In the genomic region with DNA sequence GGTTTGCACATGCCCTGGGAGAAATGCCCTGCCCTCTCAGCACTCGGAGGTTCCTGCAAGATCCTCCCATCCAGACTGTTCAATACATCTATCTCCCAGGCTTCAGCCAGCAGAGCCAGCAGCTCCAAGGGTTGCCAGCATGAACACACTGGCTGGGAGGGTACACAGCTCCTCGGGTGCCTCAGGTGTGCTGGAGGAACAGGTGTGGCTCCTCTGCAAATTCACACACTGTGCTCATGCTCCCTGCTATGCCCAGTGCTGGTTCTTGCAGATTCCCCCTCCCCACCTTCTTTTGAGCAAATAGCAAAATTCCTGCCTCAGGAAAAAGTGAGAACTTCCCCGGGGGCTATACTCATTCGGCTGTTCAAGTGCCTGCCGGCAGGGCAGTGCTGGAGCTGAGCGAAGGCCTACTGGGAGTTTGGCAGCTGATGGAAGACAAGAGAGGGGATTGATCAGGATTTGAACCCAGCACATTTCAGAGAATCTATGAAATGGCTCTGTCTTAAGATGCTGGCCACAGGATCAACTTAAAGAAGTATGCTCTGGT, we compare ENCODE assay signal across 17 mouse cellular contexts. TPM values are rescaled to one million over a fixed set of nuclear protein-coding genes. Genes with fewer than 3 reads are reported as not detected.
DNase-seq lines count a peak whose midpoint lies in the region; ATAC-seq and TF ChIP-seq lines count a peak whose summit lies in the region.
"Had no signal": no experiment of that assay in that cellular context is flagged by ENCODE, and none has a peak within 500 bp of the region (broad histone marks: within the 10 kb centered on the region; RNA-seq: fewer than 3 reads in every experiment).

No protein-coding gene starts in this region.

- H3K4me1 ChIP-seq in forebrain, embryonic 13.5 days, result peaks cover 72% of the 10 kb centered on the region
- H3K4me1 ChIP-seq in forebrain, embryonic 10.5 days, result peaks cover 48% of the 10 kb centered on the region
- H3K4me1 ChIP-seq in midbrain, embryonic 10.5 days, result peaks cover 53% of the 10 kb centered on the region
- peaks cover 56% of the 10 kb centered on the region for H3K4me1 ChIP-seq in midbrain, embryonic 15.5 days
- H3K4me1 ChIP-seq in hindbrain, embryonic 14.5 days (replicated peaks; ENCODE audit: control insufficient read depth, insufficient read depth, low read length), result peaks cover 51% of the 10 kb centered on the region
- H3K4me1 ChIP-seq in olfactory bulb, adult 2 months (ENCODE audit: control insufficient read depth, insufficient read depth, low read length), result peaks cover 48% of the 10 kb centered on the region

- peak overlapping the region; percentile 85 for H3K27ac ChIP-seq in forebrain, embryonic 13.5 days
- H3K27ac ChIP-seq in forebrain, embryonic 10.5 days, result no peak overlapping the region
- H3K27ac ChIP-seq in midbrain, embryonic 10.5 days (replicated peaks), result peak overlapping the region; percentile 49; the same call in 1 of the 2 replicates
- no peak overlapping the region; the same call in 1 of the 2 replicates for H3K27ac ChIP-seq in midbrain, embryonic 15.5 days
- H3K27ac ChIP-seq in hindbrain, embryonic 14.5 days, result peak overlapping the region; percentile 63; the same call in 1 of the 2 replicates
- H3K27ac ChIP-seq in olfactory bulb, adult 2 months (ENCODE audit: insufficient read depth, low read depth, low read length), result peak overlapping the region; percentile 71
- H3K27ac ChIP-seq: embryonic facial prominence, embryonic 12.5 days; heart, adult 2 months had no signal

- TF ChIP-seq POLR2A in olfactory bulb, adult 2 months (IDR thresholded peaks at IDR 0.05; ENCODE audit: insufficient read depth, low read depth, low read length), result no peak

- H3K4me2 ChIP-seq in forebrain, embryonic 13.5 days, result no peak overlapping the region
- no peak overlapping the region for H3K4me2 ChIP-seq in midbrain, embryonic 15.5 days
- no peak overlapping the region for H3K4me2 ChIP-seq in hindbrain, embryonic 14.5 days (replicated peaks)
- H3K4me2 ChIP-seq: embryonic facial prominence, embryonic 12.5 days had no signal

- no peaks in the 10 kb centered on the region for H3K36me3 ChIP-seq in forebrain, embryonic 13.5 days (ENCODE audit: poor library complexity, severe bottlenecking)
- H3K36me3 ChIP-seq in forebrain, embryonic 10.5 days (replicated peaks), result no peaks in the 10 kb centered on the region
- H3K36me3 ChIP-seq in midbrain, embryonic 10.5 days, result no peaks in the 10 kb centered on the region
- H3K36me3 ChIP-seq in midbrain, embryonic 15.5 days (replicated peaks), result no peaks in the 10 kb centered on the region
- no peaks in the 10 kb centered on the region for H3K36me3 ChIP-seq in hindbrain, embryonic 14.5 days (replicated peaks; ENCODE audit: control insufficient read depth, insufficient read depth)
- H3K36me3 ChIP-seq: embryonic facial prominence, embryonic 12.5 days had no signal

- no peak for ATAC-seq in forebrain, embryonic 13.5 days
- ATAC-seq in midbrain, embryonic 15.5 days (replicated peaks), result no peak
- ATAC-seq in hindbrain, embryonic 14.5 days (ENCODE audit: low FRiP score), result no peak
- ATAC-seq: Patski had no signal

- peak overlapping the region; percentile 31; the same call in 1 of the 2 replicates for H3K9ac ChIP-seq in forebrain, embryonic 13.5 days
- no peak overlapping the region for H3K9ac ChIP-seq in midbrain, embryonic 15.5 days
- no peak overlapping the region for H3K9ac ChIP-seq in hindbrain, embryonic 14.5 days
- H3K9ac ChIP-seq: embryonic facial prominence, embryonic 12.5 days had no signal

- DNase-seq in forebrain, embryonic 10.5 days (ENCODE audit: extremely low spot score, low spot score), result no peak
- no peak for DNase-seq in midbrain, embryonic 10.5 days (ENCODE audit: low spot score)
- DNase-seq in hindbrain, embryonic 14.5 days (ENCODE audit: low spot score), result no peak
- no peak for DNase-seq in thymus, postnatal 36 days
- no peak for DNase-seq in frontal cortex, postnatal 25 days (ENCODE audit: low spot score in 2 of 2)
- DNase-seq: cerebellum, adult 11 months; heart, adult 2 months; heart, postnatal 10 days; kidney, adult 11 months; kidney, postnatal 25 days; lung, postnatal 36 days had no signal

- H3K4me3 ChIP-seq in forebrain, embryonic 13.5 days, result no peak overlapping the region
- H3K4me3 ChIP-seq in forebrain, embryonic 10.5 days, result no peak overlapping the region
- no peak overlapping the region for H3K4me3 ChIP-seq in midbrain, embryonic 10.5 days
- H3K4me3 ChIP-seq in midbrain, embryonic 15.5 days, result no peak overlapping the region
- no peak overlapping the region for H3K4me3 ChIP-seq in hindbrain, embryonic 14.5 days (replicated peaks; ENCODE audit: low read length)
- no peak overlapping the region for H3K4me3 ChIP-seq in olfactory bulb, adult 2 months (ENCODE audit: insufficient read depth, low read depth, low read length)
- H3K4me3 ChIP-seq: embryonic facial prominence, embryonic 12.5 days; heart, adult 2 months had no signal

- H3K27me3 ChIP-seq in forebrain, embryonic 13.5 days, result peaks cover 6% of the 10 kb centered on the region; the same call in 1 of the 2 replicates
- H3K27me3 ChIP-seq in forebrain, embryonic 10.5 days (ENCODE audit: poor library complexity, severe bottlenecking), result peaks cover 81% of the 10 kb centered on the region
- H3K27me3 ChIP-seq in midbrain, embryonic 10.5 days (ENCODE audit: low read depth, poor library complexity, severe bottlenecking), result peaks cover 69% of the 10 kb centered on the region
- H3K27me3 ChIP-seq in midbrain, embryonic 15.5 days (replicated peaks), result no peaks in the 10 kb centered on the region
- H3K27me3 ChIP-seq in hindbrain, embryonic 14.5 days (ENCODE audit: control insufficient read depth, insufficient read depth, low read length), result no peaks in the 10 kb centered on the region
- H3K27me3 ChIP-seq: embryonic facial prominence, embryonic 12.5 days; Patski had no signal

- no peak for TF ChIP-seq CTCF in olfactory bulb, adult 2 months (IDR thresholded peaks at IDR 0.05; ENCODE audit: insufficient read depth, low read depth, low read length)

- no peaks in the 10 kb centered on the region for H3K9me3 ChIP-seq in forebrain, embryonic 13.5 days (replicated peaks)
- H3K9me3 ChIP-seq in forebrain, embryonic 10.5 days, result no peaks in the 10 kb centered on the region; the same call in 1 of the 2 replicates
- H3K9me3 ChIP-seq in midbrain, embryonic 10.5 days (replicated peaks), result no peaks in the 10 kb centered on the region
- no peaks in the 10 kb centered on the region for H3K9me3 ChIP-seq in midbrain, embryonic 15.5 days
- no peaks in the 10 kb centered on the region for H3K9me3 ChIP-seq in hindbrain, embryonic 14.5 days (ENCODE audit: control insufficient read depth, low read length)
- H3K9me3 ChIP-seq: embryonic facial prominence, embryonic 12.5 days had no signal

- 58% methylated on average over 6 of the region's 6 CpGs for WGBS in forebrain, embryonic 13.5 days
- 74% methylated on average over 6 of the region's 6 CpGs for WGBS in forebrain, embryonic 10.5 days
- 72% methylated on average over 6 of the region's 6 CpGs for WGBS in midbrain, embryonic 10.5 days
- 47% methylated on average over 6 of the region's 6 CpGs for WGBS in midbrain, embryonic 15.5 days
- WGBS in hindbrain, embryonic 14.5 days, result 44% methylated on average over 6 of the region's 6 CpGs
- 47% methylated on average over 6 of the region's 6 CpGs for WGBS in olfactory bulb, adult 2 months

RNA-seq across cellular contexts. Expression of a gene that starts 19.1 kb away (rescaled TPM):
- polyA plus RNA-seq in forebrain, embryonic 13.5 days (2015; fragmentation: Nextera tagmentation; extraction: Ambion mirVana), result 12.7 and 15.1 TPM in 2 replicates
- polyA plus RNA-seq in forebrain, embryonic 10.5 days (2016; fragmentation: Nextera tagmentation; extraction: Ambion mirVana), result 10.0 and 10.1 TPM in 2 replicates
- 9.0 and 16.5 TPM in 2 replicates for polyA plus RNA-seq in midbrain, embryonic 10.5 days (2016; fragmentation: Nextera tagmentation; extraction: Ambion mirVana)
- 5.7 and 6.7 TPM in 2 replicates for polyA plus RNA-seq in midbrain, embryonic 15.5 days (2015; fragmentation: Nextera tagmentation; extraction: Ambion mirVana)
- polyA plus RNA-seq in hindbrain, embryonic 14.5 days (2014; fragmentation: Nextera tagmentation; extraction: Ambion mirVana), result 2.8 and 6.1 TPM in 2 replicates
- not detected in 2 replicates for polyA plus RNA-seq in olfactory bulb, adult 2 months (2012; ENCODE audit: insufficient read depth, insufficient read length, low replicate concordance, missing spikeins)

RNA-seq across cellular contexts. Expression of a gene that starts 55.8 kb away (rescaled TPM):
- 141 and 165 TPM in 2 replicates for polyA plus RNA-seq in forebrain, embryonic 13.5 days (2015; fragmentation: Nextera tagmentation; extraction: Ambion mirVana)
- 2.8 and 4.3 TPM in 2 replicates for polyA plus RNA-seq in forebrain, embryonic 10.5 days (2016; fragmentation: Nextera tagmentation; extraction: Ambion mirVana)
- 3.5 and 7.1 TPM in 2 replicates for polyA plus RNA-seq in midbrain, embryonic 10.5 days (2016; fragmentation: Nextera tagmentation; extraction: Ambion mirVana)
- polyA plus RNA-seq in midbrain, embryonic 15.5 days (2015; fragmentation: Nextera tagmentation; extraction: Ambion mirVana), result 159 and 162 TPM in 2 replicates
- 110 TPM in 2 replicates for polyA plus RNA-seq in hindbrain, embryonic 14.5 days (2014; fragmentation: Nextera tagmentation; extraction: Ambion mirVana)
- 109 TPM in 1 of 2 replicates, not detected in the other for polyA plus RNA-seq in olfactory bulb, adult 2 months (2012; ENCODE audit: insufficient read depth, insufficient read length, low replicate concordance, missing spikeins)
- polyA plus RNA-seq: liver, adult 2 months; Patski had no signal

Comparison
In these comparisons a context has a peak if more than half of its experiments do, and no peak if none do; other contexts are left out.
1. H3K27ac ChIP-seq: peak in forebrain, embryonic 13.5 days (single experiment), midbrain, embryonic 10.5 days (single experiment), hindbrain, embryonic 14.5 days (single experiment) and olfactory bulb, adult 2 months (single experiment); none in forebrain, embryonic 10.5 days (single experiment) and midbrain, embryonic 15.5 days (single experiment).